Mouse (Mus musculus) liver (tissue): ENCODE results near the gene Ebf1.

ENCODE experiments used
- DNase-seq: peaks from one replicate; pipeline ENCODE4 v3.0.0-alpha.2; 2020; ENCODE audit warnings: mixed read lengths

Ebf1 gene

GRCm38 (mm10) chr11:44665156-44665682, 48.1 kb downstream of the Ebf1 start:
- peak; percentile 33 for DNase-seq

GRCm38 (mm10) chr11:44665741-44666531, 48.8 kb downstream of the Ebf1 start:
- DNase-seq, result no peak

- DNase-seq, result no peak
Observed at GRCm38 (mm10) chr11:44666741-44667140, 49.6 kb downstream of the Ebf1 start.

GRCm38 (mm10) chr11:44681306-44681705, 64.2 kb downstream of the Ebf1 start:
- no peak for DNase-seq

- no peak for DNase-seq
Observed at GRCm38 (mm10) chr11:44681995-44682394, 64.9 kb downstream of the Ebf1 start.

GRCm38 (mm10) chr11:44682703-44683539, 65.8 kb downstream of the Ebf1 start:
- DNase-seq, result no peak

GRCm38 (mm10) chr11:44684486-44685076, 67.5 kb downstream of the Ebf1 start:
- DNase-seq, result no peak

GRCm38 (mm10) chr11:44685129-44685528, 68.0 kb downstream of the Ebf1 start:
- DNase-seq, result no peak

- DNase-seq, result no peak
Observed at GRCm38 (mm10) chr11:44685911-44686361, 68.8 kb downstream of the Ebf1 start.

GRCm38 (mm10) chr11:44686378-44686777, 69.3 kb downstream of the Ebf1 start:
- no peak for DNase-seq

- DNase-seq, result no peak
Observed at GRCm38 (mm10) chr11:44688542-44688941, 71.4 kb downstream of the Ebf1 start.

GRCm38 (mm10) chr11:44689571-44690264, 72.6 kb downstream of the Ebf1 start:
- DNase-seq, result no peak

GRCm38 (mm10) chr11:44690265-44690572, 73.1 kb downstream of the Ebf1 start:
- no peak for DNase-seq

- no peak for DNase-seq
Observed at GRCm38 (mm10) chr11:44695416-44695815, 78.3 kb downstream of the Ebf1 start.

GRCm38 (mm10) chr11:44696539-44697201, 79.6 kb downstream of the Ebf1 start:
- no peak for DNase-seq

- DNase-seq, result no peak
Observed at GRCm38 (mm10) chr11:44700181-44700580, 83.1 kb downstream of the Ebf1 start.

- no peak for DNase-seq
Observed at GRCm38 (mm10) chr11:44701221-44701810, 84.2 kb downstream of the Ebf1 start.

- no peak for DNase-seq
Observed at GRCm38 (mm10) chr11:44701864-44702263, 84.7 kb downstream of the Ebf1 start.

GRCm38 (mm10) chr11:44702716-44703486, 85.8 kb downstream of the Ebf1 start:
- DNase-seq, result no peak

- DNase-seq, result no peak
Observed at GRCm38 (mm10) chr11:44703951-44704350, 86.8 kb downstream of the Ebf1 start.

- DNase-seq, result no peak
Observed at GRCm38 (mm10) chr11:44705811-44706210, 88.7 kb downstream of the Ebf1 start.
